Mouse (Mus musculus): ENCODE data around the gene Acvr1b.

DNA sequence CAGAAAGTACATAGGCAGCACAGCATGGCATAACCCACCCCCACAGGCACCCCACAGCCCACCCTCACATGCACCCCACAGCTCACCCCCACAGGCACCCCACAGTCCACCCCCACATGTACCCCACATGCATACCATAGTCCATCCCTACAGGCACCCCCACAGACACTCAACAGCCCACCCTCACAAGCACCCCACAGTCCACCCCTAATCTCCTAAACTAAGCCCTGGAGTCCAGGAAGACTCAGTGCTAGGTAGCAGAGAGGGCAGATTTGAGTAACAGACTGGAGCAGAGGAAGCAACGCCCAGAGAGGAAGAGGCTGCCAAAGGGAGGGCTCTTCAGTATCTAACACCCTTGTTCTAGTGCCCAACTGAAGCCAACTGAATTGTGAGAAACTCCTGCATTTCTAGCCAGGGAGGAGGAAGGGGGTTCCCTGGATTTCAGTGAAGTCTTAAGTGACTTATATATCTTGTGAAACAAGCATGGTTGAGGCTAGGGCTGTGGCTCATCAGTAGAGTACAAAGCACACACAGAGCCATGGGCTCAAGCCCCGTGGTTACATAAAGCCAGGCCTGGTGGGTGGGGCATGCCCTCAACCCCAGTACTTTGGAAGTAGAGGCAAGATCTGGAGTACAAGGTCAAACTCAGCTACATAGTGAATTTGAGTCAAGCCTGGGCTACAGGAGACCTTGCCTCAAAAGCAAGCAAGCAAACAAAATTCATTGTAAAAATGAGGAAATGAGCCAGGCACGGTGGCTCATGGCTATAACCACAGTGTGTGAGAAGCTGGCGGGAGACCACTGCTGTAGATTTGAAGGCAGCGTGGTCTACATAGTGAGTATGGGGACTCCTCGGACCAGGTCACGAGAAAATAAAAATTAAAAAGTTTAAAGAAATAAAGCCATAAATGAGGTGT lies 18.9 kb upstream of the Acvr1b start:
- TF ChIP-seq CTCF (IDR thresholded peaks at IDR 0.05; ENCODE audit: control insufficient read depth, insufficient read depth, insufficient read length), result no peak
- TF ChIP-seq CEBPB (IDR thresholded peaks at IDR 0.05; ENCODE audit: low read depth), result no peak
- TF ChIP-seq MAX (IDR thresholded peaks at IDR 0.05), result no peak
- TF ChIP-seq MYOD1 (IDR thresholded peaks at IDR 0.05; ENCODE audit: control insufficient read depth, insufficient read length, low read depth), result no peak

All from C2C12 (cell line).